ENCODE assay signal across 7 mouse cellular contexts in genomic region chr14:74852965-74853758, GRCm38 (mm10).
DNase-seq lines count a peak whose midpoint lies in the region; ATAC-seq lines count a peak whose summit lies in the region.

No protein-coding gene starts in this region.

- H3K36me3 ChIP-seq in midbrain, embryonic 12.5 days = no peaks in the 10 kb centered on the region

- peak; percentile 66 for DNase-seq in 3T3-L1 (ENCODE audit: low read depth, low spot score)
- DNase-seq in adipocyte (ENCODE audit: low spot score) = peak; percentile 32
- DNase-seq in gonadal fat pad, adult 2 months (ENCODE audit: low read depth) = peak; percentile 77
- DNase-seq in kidney, adult 9 months = peak; percentile 30
- no peak for DNase-seq in MN1 (ENCODE audit: low spot score)
- DNase-seq in B cell, adult 2 months = no peak

- no peak overlapping the region for H3K4me2 ChIP-seq in midbrain, embryonic 12.5 days (replicated peaks)

- no peak overlapping the region for H3K4me3 ChIP-seq in midbrain, embryonic 12.5 days

- no peaks in the 10 kb centered on the region for H3K9me3 ChIP-seq in midbrain, embryonic 12.5 days

- no peaks in the 10 kb centered on the region; the same call in 1 of the 2 replicates for H3K27me3 ChIP-seq in midbrain, embryonic 12.5 days

- 41% methylated on average over 16 of the region's 16 CpGs for WGBS in midbrain, embryonic 12.5 days

- H3K9ac ChIP-seq in midbrain, embryonic 12.5 days (replicated peaks) = no peak overlapping the region

- peaks cover 18% of the 10 kb centered on the region for H3K4me1 ChIP-seq in midbrain, embryonic 12.5 days

- H3K27ac ChIP-seq in midbrain, embryonic 12.5 days (replicated peaks) = 0 out of 2 replicates have a peak overlapping the region, but pooled peaks have one; percentile 35

- ATAC-seq in midbrain, embryonic 12.5 days (ENCODE audit: low FRiP score, low read depth) = no peak

Comparison
In these comparisons a context has a peak if more than half of its experiments do, and no peak if none do; other contexts are left out.
1. DNase-seq: peak in 3T3-L1 (single experiment), adipocyte (single experiment), gonadal fat pad, adult 2 months (single experiment) and kidney, adult 9 months (single experiment); none in MN1 (single experiment) and B cell, adult 2 months (0 of 2).